Mouse (Mus musculus): ENCODE results near the gene Usp53. TPM values are rescaled to one million over a fixed set of nuclear protein-coding genes. Genes with fewer than 3 reads are reported as not detected.

Usp53 gene
- polyA plus RNA-seq, 1 experiment from 2014 or later: 9.6 TPM

DNA sequence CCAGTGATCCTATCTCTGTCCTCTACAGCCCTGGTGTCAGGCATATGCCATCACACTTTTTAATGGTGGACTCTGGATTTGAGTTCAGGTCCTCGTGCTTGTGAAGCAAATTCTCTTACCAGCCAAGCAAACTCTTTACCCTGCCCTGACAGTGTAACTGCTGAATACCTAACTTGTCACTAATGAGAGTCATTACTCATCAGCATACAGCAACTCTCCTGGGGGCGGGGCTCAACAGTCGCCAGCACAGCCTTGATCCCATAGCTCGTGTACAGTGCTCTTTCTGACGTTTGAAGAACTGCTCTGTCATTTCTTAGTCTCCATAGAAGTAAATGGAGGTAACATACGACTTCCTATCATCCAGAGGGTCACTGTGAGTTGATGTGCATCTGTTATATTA lies 86.1 kb downstream of the Usp53 start:
- H3K9ac ChIP-seq (replicated peaks; ENCODE audit: low read depth): no peak overlapping the region
- H3K4me3 ChIP-seq (ENCODE audit: low read depth, low read length): no peak overlapping the region
- ATAC-seq (no peak), DNase-seq (ENCODE audit: low spot score) (no peak)
- no peak overlapping the region for H3K4me2 ChIP-seq (replicated peaks; ENCODE audit: low read depth, low read length)
- H3K27ac ChIP-seq (ENCODE audit: low read length): no peak overlapping the region
- no peaks in the 10 kb centered on the region for H3K36me3 ChIP-seq (ENCODE audit: insufficient read depth, low read length)
- TF ChIP-seq EP300 (IDR thresholded peaks at IDR 0.05) (no peak), CTCF (IDR thresholded peaks at IDR 0.05) (no peak)
- 50% methylated on average over 6 of the region's 6 CpGs for WGBS
- H3K27me3 ChIP-seq (replicated peaks; ENCODE audit: insufficient read depth, low read length): no peaks in the 10 kb centered on the region
- H3K4me1 ChIP-seq (ENCODE audit: insufficient read depth, low read depth, low read length): no peaks in the 10 kb centered on the region
- no peaks in the 10 kb centered on the region for H3K9me3 ChIP-seq (ENCODE audit: low read length)

DNA sequence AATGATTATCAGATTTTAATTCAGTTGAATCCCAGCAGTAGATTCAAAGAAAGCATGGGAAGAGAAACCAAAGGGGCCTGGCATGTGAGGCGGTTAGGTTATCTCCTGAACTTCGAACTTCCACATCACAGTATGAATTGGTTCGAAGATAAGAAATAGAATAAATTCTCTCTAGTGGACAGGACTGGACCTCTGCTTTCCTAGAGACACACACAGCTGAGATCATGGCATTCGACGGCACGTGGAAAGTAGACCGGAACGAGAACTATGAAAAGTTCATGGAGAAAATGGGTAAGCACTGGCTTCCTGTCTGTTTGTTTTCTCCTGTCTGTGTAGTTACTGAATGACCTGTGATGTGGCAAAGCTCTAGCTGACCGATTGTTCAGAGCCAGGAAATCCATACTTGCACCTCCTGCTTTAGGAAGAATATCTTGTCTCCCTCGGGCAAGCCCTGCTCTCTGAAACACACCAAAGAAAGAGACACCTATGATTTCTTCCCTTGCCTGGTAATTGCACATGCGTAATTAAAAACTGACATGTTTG lies 89.0 kb downstream of the Usp53 start:
- WGBS: 58% methylated on average over 11 of the region's 11 CpGs
- Histone ChIP-seq H3K36me3 (ENCODE audit: insufficient read depth, low read length) (no peaks in the 10 kb centered on the region), H3K9me3 (ENCODE audit: low read length) (no peaks in the 10 kb centered on the region), H3K4me3 (ENCODE audit: low read depth, low read length) (no peak overlapping the region), H3K27ac (ENCODE audit: low read length) (no peak overlapping the region), H3K4me2 (replicated peaks; ENCODE audit: low read depth, low read length) (no peak overlapping the region), H3K27me3 (replicated peaks; ENCODE audit: insufficient read depth, low read length) (no peaks in the 10 kb centered on the region), H3K4me1 (ENCODE audit: insufficient read depth, low read depth, low read length) (no peaks in the 10 kb centered on the region), H3K9ac (replicated peaks; ENCODE audit: low read depth) (no peak overlapping the region)
- DNase-seq (ENCODE audit: low spot score) (no peak), ATAC-seq (no peak)
- TF ChIP-seq CTCF (IDR thresholded peaks at IDR 0.05): no peak
- TF ChIP-seq EP300 (IDR thresholded peaks at IDR 0.05): no peak

DNA sequence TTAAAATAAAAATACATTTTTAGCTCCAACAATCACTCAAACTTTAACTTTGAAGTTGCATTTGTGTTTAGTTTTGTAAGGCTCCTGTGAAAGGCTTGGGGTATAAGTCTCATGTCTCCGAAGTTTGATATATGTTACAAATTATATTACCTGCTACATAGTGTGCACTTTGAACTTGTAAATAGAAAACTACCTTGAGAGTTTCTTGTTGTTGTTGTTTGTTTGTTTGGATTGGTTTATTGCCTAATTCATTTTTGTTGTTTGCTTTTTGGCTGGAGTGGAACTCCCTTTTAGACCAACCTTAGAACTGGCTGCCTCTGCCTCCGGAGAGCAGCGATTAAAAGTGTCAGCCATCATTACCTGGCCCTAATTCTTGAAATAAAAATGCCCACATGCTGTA lies 89.5 kb downstream of the Usp53 start, which contains the start of gene Fabp2:
Fabp2 (plus strand) TSS at position 301 of the 400 bp plus-strand sequence.
- no peaks in the 10 kb centered on the region for H3K36me3 ChIP-seq (ENCODE audit: insufficient read depth, low read length)
- no peaks in the 10 kb centered on the region for H3K4me1 ChIP-seq (ENCODE audit: insufficient read depth, low read depth, low read length)
- no peak within 1 kb of the TSS for H3K4me2 ChIP-seq (replicated peaks; ENCODE audit: low read depth, low read length)
- no peak for DNase-seq (ENCODE audit: low spot score)
- no peak within 1 kb of the TSS for H3K27ac ChIP-seq (ENCODE audit: low read length)
- H3K9ac ChIP-seq (replicated peaks; ENCODE audit: low read depth): no peak within 1 kb of the TSS
- no peak within 1 kb of the TSS for H3K4me3 ChIP-seq (ENCODE audit: low read depth, low read length)
- no peak for TF ChIP-seq EP300 (IDR thresholded peaks at IDR 0.05)
- no peak for TF ChIP-seq CTCF (IDR thresholded peaks at IDR 0.05)
- H3K9me3 ChIP-seq (ENCODE audit: low read length): no peaks in the 10 kb centered on the region
- WGBS: 91% methylated on average over 3 of the region's 3 CpGs
- no peak for ATAC-seq
- H3K27me3 ChIP-seq (replicated peaks; ENCODE audit: insufficient read depth, low read length): no peaks in the 10 kb centered on the region

DNA sequence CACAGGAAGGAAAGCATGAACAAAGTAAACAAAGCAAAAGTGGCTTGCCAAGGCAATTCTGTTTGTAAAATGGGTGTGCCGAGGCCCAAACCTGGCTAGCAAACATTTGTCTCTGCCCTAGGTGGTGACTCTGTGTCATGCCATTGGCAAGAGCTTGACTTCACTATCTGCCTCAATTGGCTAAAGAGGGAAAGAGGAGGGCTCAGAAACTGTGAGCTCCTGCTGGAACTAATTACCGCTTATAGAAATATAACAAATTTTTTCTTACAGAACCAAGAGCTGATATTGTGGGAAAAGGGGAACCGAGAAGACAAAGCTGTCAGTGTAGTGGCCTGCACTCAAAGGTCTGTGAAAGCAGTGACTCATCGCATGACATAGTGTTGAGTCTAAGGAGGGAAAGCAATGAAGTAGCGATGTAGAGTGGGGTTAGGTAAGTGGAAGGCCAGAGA lies 95.9 kb downstream of the Usp53 start:
- WGBS: 49% methylated on average over 5 of the region's 5 CpGs
- no peaks in the 10 kb centered on the region for H3K27me3 ChIP-seq (replicated peaks; ENCODE audit: insufficient read depth, low read length)
- ATAC-seq (peak; percentile 74), DNase-seq (ENCODE audit: low spot score) (peak; percentile 57)
- no peak overlapping the region for H3K4me2 ChIP-seq (replicated peaks; ENCODE audit: low read depth, low read length)
- no peak overlapping the region for H3K27ac ChIP-seq (ENCODE audit: low read length)
- TF ChIP-seq CTCF (IDR thresholded peaks at IDR 0.05) (no peak), EP300 (IDR thresholded peaks at IDR 0.05) (peak; percentile 53; the same call in 1 of the 2 replicates)
- no peaks in the 10 kb centered on the region for H3K36me3 ChIP-seq (ENCODE audit: insufficient read depth, low read length)
- no peaks in the 10 kb centered on the region for H3K4me1 ChIP-seq (ENCODE audit: insufficient read depth, low read depth, low read length)
- no peaks in the 10 kb centered on the region for H3K9me3 ChIP-seq (ENCODE audit: low read length)
- no peak overlapping the region for H3K4me3 ChIP-seq (ENCODE audit: low read depth, low read length)
- H3K9ac ChIP-seq (replicated peaks; ENCODE audit: low read depth): no peak overlapping the region

DNA sequence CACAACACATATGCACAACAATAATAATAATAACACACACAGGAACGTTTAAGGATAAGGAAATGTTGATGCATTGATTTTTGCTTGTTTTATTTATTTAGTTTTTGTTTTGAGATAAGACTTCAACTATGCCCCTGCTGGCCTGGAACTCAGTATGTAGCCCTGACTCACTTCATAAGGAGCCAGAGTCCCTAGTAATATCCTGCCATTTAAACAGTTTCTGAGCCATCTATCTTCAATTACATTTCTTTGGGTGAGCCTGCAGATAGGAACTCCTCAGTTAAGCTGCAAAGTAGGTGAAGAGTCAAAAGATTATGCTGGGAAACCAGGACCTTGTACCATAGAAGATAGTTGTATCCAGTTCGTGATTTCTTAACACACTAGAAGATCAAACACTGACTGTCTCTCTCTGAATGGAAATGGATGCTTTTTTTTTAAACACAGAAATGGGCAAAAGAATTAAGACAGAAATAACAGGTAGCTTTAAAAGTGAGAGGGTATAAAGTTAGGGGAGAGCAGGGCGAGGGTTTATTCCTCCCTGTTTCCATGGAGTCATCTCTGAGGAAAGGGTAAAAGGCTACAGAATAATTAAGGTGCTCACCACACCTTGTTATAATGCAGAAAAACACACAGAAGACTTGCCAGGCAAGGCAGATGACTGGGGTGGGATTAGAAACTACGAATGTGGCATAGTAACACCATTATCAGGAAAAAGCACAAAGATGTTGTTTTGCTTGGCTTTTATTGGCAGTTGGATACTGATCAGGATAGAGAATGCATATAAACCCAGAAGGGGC lies 96.6 kb downstream of the Usp53 start:
- H3K4me2 ChIP-seq (replicated peaks; ENCODE audit: low read depth, low read length): no peak overlapping the region
- no peaks in the 10 kb centered on the region for H3K4me1 ChIP-seq (ENCODE audit: insufficient read depth, low read depth, low read length)
- 63% methylated on average over 4 of the region's 4 CpGs for WGBS
- H3K36me3 ChIP-seq (ENCODE audit: insufficient read depth, low read length): no peaks in the 10 kb centered on the region
- no peak overlapping the region for H3K27ac ChIP-seq (ENCODE audit: low read length)
- no peak overlapping the region for H3K9ac ChIP-seq (replicated peaks; ENCODE audit: low read depth)
- H3K4me3 ChIP-seq (ENCODE audit: low read depth, low read length): no peak overlapping the region
- TF ChIP-seq CTCF (IDR thresholded peaks at IDR 0.05) (no peak), EP300 (IDR thresholded peaks at IDR 0.05) (no peak)
- no peaks in the 10 kb centered on the region for H3K9me3 ChIP-seq (ENCODE audit: low read length)
- ATAC-seq: no peak
- DNase-seq (ENCODE audit: low spot score): no peak
- no peaks in the 10 kb centered on the region for H3K27me3 ChIP-seq (replicated peaks; ENCODE audit: insufficient read depth, low read length)

Small RNA genes within 50 kb of the gene (microRNA-seq; reads per million reads assigned to microRNA genes)
- not detected for gene Gm22066

Other genes starting within 250 kb of the Usp53 start
- gene Fabp2, start 89.4 kb downstream of the Usp53 start, polyA plus RNA-seq (2015; fragmentation: Nextera tagmentation; extraction: Ambion mirVana): 0.12 TPM in 1 of 2 replicates, not detected in the other
- gene Gm10959, start 65.2 kb downstream of the Usp53 start, polyA plus RNA-seq (2015; fragmentation: Nextera tagmentation; extraction: Ambion mirVana): not detected in 2 replicates
- gene 1810037I17Rik, start 60.3 kb downstream of the Usp53 start, polyA plus RNA-seq (2015; fragmentation: Nextera tagmentation; extraction: Ambion mirVana): 162 TPM in 2 replicates
- gene Myoz2, start 50.5 kb upstream of the Usp53 start, polyA plus RNA-seq (2015; fragmentation: Nextera tagmentation; extraction: Ambion mirVana): 3.7 and 5.5 TPM in 2 replicates

Data from lung, postnatal 0 days (tissue).